Mouse (Mus musculus): ENCODE data around the gene Kcna4.

Kcna4 gene

DNA sequence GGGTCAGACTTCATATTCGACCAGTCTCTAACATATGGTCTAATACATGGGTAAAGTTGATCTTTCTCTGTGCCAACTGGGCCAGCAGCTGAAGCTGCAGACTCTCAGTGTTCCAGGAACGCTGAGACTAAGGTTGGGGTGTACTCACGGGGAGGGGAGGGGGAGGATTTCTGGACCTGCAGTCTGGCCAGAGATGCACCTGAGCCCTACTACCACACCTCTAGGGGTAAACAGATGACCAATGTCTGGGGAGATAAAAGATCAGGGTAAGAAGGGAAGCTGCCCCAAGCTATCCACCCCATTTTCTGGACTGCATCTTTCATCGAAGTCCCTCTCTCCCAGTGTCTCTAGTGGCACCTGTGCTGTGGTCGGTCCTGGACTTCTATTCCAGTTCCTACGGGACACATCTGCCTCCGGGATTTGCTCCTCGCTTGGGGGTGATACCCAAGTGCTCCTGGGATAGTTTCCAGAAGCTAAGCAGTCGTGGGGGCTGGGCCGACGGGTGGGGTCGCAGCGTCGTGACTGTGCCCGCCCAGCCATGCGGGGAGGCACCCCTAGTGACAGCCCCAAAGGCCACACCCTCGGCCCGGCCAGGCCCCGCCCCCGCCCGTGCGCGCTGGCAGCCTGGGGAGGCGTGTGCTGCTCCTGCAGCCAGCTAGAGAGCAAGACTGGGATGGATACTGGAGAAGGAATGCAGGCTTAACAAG is at the start of gene Kcna4:
Gene Kcna4, plus strand, starts transcription at position 650 of the 707 bp plus-strand sequence.
- no peak for DNase-seq (ENCODE audit: extremely low read depth, insufficient read length, low spot score)

DNA sequence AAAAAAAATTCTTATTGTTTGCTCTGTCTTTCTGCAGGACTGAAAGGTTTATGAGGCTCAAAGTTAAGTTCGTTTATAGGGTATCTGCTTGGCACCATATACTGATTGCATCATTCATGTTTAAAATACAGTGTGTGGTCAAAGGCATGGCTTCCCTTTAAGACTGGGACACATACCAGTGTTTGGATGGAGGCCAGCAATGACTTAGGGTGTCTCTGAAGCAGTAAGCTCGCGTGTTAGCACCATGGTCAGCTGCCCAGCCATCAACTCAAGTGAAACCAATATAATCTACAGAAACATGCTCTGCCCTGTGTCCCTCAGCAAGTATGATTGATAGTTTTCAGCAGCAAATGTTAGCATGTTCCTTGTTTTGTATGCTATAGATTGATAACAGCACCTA is 32.3 kb upstream of the Kcna4 start:
- DNase-seq (ENCODE audit: extremely low read depth, insufficient read length, low spot score) = no peak

DNA sequence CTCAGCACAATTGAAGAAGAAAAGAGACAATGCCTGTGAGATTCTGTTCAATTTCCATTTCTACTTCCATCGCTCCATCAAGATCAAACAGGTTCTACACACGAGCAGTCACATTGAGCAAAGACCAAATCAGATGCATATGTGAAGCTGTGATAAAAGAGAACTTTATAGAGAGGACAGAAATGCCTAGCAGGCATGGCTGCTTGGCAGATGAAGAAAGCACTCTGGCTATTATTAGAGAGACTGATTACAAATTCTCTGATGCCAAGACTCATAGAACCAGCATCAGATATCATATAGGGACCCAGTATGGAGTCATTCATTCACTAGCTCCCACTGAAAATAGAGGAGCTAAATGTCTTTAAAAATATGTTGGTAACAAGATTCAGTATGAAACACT is 24.2 kb upstream of the Kcna4 start:
- DNase-seq (ENCODE audit: extremely low read depth, insufficient read length, low spot score) = no peak

DNA sequence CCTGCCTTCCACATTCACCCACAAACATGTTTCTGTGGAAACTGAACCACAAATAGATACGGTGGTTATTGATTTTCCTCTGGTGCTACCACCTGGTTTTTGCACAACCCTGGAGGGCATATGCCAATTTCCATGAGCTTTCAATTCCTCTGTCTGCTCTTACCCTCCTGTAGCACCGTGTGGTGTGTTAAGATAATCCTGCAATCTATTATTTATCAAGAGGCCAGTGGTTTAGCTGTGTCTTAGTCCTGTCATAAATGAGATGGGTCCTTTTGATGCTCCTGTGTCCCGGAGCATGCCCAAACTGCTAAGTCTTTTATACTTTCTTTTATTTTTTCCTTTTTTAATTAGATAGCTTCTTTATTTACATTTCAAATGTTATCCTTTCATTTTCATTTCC is 20.4 kb upstream of the Kcna4 start:
- no peak for DNase-seq (ENCODE audit: extremely low read depth, insufficient read length, low spot score)

DNA sequence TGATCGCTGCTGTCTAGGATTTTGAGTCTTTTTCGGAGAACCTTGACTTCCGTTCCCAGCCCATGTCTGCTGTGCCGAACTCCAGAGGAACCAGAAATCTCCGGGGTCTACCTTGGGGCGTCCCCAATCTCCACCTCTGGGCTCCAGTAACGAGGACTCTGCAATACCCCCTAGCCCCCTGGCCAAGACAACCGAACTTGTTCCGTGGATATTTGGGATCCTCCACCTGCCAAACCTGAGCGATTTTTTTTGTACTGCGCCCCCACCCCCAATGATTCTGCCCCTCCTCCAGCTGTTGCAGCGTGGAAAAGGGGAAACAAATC is 219 bp downstream of the Kcna4 start:
- no peak for DNase-seq (ENCODE audit: extremely low read depth, insufficient read length, low spot score)

DNA sequence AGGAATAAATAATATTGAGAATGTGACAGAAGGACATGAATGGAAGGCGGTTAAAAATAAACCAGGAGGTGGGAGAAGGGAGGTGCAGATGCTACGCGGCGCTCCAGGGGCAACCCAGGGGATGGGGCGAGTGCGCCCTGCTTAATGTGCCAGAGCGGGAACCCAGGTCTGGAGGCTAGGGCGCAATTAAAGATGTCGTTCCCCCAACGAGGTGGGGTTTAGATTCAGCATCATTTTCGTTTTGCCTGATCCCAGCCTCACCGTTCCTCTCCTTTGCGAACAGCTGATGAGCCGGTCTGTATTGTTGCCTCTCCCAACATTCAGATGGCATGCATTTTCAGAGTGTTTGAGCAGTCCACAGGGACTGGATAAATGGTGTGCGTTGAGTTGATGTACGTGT is 703 bp downstream of the Kcna4 start:
- DNase-seq (ENCODE audit: extremely low read depth, insufficient read length, low spot score) = no peak

DNA sequence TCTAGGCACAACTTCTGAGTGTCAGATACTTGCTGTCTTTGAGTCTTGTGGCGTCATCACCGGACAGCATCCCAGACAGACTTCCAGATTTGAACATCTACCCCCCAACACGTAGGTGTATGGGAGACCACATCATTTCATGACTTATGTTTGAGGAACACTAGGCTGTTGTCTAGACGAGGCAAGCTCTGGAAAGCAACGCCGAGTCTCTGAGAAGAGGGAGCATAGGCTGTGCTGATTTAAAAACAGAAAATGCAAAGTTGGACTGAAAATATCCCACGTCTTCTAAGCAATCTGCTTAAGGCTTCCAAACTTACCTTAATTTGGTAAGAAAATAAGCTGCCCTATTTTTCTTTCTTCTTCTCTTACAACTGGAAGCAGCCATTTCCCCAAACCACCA is 4.1 kb downstream of the Kcna4 start:
- no peak for DNase-seq (ENCODE audit: extremely low read depth, insufficient read length, low spot score)

DNA sequence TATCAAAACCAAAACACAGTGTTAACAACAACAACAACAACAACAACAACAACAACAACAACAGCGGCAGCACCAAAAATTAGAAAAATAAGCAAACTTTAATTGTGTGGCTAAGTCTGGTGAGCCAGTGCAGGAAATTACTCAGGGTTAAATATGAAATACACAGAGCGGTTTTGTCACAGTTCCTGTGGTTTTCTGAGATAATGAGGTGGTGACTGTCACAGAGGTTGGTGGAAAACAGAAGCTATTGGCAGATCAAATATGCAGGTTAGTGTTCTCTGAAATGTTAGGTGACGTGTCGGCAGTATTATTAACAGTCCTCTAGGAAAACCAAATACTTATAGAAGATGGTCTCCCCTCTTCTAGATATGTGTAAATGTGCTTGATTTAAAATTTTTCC is 11.4 kb downstream of the Kcna4 start:
- no peak for DNase-seq (ENCODE audit: extremely low read depth, insufficient read length, low spot score)

DNA sequence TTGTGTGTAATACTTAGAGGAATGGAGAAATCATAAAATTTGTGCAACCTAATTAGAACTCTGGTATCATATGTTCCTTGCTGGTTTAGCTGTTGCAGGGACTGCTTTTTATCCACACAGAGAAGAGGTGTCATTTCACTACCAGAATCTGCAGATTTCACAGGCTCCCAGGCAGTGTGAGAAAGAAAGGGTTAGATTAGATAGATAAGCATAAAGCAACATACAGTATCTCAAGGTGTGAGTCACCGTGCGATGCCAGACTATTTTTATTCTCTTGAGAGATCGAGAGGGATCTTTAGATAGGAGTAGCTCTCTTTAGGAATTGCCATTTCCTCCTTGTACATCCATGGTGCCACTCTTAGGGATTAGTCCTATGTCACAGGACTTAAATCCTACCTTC is 14.3 kb downstream of the Kcna4 start:
- no peak for DNase-seq (ENCODE audit: extremely low read depth, insufficient read length, low spot score)

DNA sequence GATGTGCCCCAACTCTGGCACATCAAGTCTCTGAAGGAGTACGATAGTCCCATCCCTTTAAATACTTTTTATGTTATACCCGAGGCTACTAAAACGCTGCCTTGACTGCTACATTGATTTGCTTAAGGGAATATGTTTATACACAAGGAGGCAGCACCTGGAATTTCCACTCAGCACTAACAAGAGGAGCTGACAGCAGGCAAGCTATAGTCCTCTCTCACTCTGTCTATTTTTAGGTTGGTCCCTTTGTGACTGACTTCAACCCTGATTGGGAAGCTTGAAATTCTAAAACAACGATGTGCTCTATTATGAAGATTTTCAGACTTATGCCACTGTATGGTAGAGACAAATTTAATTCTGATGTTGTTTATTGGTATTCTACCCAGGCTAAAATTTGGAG is 15.6 kb downstream of the Kcna4 start:
- no peak for DNase-seq (ENCODE audit: extremely low read depth, insufficient read length, low spot score)

DNA sequence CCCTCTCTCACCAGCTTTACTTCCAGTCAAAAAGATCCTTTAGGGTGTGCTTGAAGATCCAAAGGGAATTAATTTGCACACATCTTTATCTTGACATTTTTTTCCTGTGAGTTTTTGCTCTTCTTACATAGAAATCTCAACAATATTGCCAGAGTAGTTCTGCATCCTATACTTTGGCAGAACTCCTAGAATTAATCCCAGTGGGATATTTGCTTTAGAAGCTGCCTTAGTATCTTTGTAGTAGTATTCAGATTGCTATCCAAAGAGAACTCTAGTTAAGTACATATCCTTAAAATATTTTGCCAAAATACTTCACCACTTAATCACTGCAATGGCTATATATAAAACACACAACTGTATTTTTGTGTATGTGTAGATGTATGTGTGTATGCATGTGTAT is 28.2 kb downstream of the Kcna4 start:
- DNase-seq (ENCODE audit: extremely low read depth, insufficient read length, low spot score) = no peak

DNA sequence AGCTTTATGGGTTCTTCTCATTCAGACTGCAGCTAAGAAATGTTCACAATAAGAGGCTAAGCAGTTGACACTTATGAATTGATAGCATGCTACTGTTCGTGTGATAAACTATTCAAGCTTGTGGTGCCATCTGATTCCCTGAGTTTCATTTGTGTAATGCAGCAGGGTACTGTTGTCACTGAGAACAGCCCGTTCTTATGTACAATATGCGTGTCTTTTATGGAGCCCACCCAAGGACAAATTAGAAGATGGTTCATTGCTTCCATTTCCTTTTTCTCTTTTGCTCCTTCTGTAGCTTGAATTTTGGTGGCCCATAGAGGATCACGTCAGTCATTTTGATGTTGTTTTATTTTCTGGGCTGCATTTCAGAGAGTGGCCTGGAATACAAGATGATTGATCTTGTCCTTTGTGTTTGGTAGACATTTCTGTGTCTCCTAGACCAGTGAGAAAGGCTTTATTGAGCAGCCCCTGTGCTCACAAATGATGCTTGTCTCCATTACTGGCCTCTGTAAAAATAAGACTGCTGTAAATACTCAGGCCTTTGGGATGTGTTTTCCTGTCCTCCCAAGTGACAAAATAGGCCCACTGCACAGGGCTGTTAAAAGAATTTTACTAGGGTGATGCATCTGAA is 31.3 kb downstream of the Kcna4 start:
- no peak for DNase-seq (ENCODE audit: extremely low read depth, insufficient read length, low spot score)

DNA sequence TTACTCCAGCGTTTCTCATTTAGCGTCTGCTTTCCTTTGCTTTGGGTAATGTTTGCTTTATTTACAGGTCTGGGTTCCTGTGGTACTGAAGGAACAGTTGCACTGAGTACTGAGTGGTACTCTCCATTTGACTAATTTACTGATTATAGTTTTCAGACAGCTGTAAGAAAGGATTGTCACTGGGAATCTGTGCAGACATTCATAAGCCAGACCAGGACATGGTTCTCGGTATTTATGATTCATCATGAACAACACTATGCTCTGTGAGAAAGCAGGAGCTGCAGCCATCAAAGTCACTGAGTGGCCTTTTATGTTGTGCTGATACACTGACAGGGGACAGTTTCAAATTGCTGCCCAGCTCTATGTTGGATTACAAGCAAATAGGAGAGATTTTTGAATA is 33.7 kb downstream of the Kcna4 start:
- no peak for DNase-seq (ENCODE audit: extremely low read depth, insufficient read length, low spot score)

DNA sequence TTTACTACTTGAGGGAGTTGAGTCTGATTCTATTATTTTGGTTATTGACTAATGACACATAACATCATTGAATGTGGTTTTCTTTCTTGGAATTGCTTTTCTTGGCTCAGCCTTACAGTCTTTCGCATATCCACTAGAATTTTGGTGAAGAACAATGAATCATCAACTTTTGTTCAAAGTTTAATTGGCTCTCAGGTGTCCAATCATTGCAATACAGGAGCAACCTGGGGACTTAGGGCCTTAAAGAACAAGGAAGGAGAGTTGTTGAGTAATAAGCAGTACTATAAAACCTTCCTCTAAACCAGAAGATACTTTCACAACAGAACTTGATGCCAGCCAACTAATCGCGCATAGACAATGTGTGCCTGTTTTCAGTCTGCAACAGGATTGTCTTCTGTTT is 36.8 kb downstream of the Kcna4 start:
- no peak for DNase-seq (ENCODE audit: extremely low read depth, insufficient read length, low spot score)

DNA sequence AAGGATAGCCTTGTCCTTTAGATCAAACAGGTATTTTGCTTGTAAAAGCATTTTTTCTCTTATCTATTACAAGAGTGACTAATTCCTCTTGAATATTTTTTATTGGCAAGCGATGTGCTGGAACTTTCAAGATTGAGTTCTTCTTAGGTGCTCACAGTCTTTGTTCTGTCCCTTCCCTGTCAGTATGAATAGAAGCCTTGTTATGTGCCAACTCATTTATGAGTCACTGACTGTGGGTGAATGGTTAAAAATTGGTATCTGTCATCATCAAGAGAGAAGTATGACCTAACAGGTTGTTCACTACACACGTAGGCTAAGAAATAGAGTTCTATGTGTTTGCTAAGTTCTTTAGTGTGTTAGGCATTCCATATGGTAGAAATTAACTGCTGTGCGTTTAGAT is 50.9 kb downstream of the Kcna4 start:
- DNase-seq (ENCODE audit: extremely low read depth, insufficient read length, low spot score) = peak; percentile 23

DNA sequence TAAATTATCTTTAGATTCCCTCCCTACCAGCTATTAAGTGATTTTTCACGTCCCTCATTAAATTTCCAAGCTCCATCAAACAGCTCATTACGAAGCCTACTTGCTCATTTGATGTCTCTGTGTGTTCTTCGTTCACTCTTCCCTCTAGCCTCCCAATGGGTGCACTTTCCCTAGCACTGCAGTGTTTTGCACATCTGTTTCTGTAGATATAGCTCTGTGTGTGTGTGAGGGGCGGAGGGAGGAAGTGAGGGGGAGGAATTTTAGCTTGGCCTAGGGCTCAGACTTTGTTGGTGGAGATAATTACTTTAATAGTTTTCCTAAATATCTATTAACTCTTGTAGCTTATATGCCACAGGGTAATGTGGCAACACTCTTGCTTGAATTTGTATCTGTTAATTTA is 54.4 kb downstream of the Kcna4 start:
- no peak for DNase-seq (ENCODE audit: extremely low read depth, insufficient read length, low spot score)

DNA sequence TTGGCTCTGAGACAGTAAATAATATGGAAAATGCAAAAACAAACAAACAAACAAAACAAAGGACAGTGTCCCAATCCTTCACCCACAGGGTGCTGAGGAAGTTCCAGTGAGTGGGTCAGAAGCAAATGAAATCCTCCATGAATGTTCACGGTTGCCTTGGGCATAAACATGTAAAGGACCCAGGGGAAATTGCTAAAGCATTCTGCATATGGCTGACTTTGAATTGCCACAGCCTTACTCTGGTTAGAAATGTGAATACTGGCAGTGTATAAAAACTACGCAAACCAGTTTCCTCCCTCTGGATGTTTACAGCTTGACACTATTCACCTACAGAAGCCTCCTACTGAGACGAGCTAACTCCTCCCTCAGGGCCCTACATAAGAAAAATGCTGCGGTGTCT is 54.9 kb downstream of the Kcna4 start:
- DNase-seq (ENCODE audit: extremely low read depth, insufficient read length, low spot score) = no peak
